Mouse (Mus musculus) R1 (cell line): ENCODE measurements around the gene Rabgap1.
A peak's percentile ranks its signal among the peaks of the same experiment; 100 is the strongest.
"Not testable (repeated sequence)": the region's sequence is repeated elsewhere in the genome, so short reads cannot be mapped to it uniquely, and the experiment has no call there.

ENCODE experiments used
- DNase-seq: peaks from one replicate; pipeline ENCODE4 v3.0.0-alpha.2; 2018; ENCODE audit warnings: low read depth, low spot score

The Rabgap1 gene

DNA sequence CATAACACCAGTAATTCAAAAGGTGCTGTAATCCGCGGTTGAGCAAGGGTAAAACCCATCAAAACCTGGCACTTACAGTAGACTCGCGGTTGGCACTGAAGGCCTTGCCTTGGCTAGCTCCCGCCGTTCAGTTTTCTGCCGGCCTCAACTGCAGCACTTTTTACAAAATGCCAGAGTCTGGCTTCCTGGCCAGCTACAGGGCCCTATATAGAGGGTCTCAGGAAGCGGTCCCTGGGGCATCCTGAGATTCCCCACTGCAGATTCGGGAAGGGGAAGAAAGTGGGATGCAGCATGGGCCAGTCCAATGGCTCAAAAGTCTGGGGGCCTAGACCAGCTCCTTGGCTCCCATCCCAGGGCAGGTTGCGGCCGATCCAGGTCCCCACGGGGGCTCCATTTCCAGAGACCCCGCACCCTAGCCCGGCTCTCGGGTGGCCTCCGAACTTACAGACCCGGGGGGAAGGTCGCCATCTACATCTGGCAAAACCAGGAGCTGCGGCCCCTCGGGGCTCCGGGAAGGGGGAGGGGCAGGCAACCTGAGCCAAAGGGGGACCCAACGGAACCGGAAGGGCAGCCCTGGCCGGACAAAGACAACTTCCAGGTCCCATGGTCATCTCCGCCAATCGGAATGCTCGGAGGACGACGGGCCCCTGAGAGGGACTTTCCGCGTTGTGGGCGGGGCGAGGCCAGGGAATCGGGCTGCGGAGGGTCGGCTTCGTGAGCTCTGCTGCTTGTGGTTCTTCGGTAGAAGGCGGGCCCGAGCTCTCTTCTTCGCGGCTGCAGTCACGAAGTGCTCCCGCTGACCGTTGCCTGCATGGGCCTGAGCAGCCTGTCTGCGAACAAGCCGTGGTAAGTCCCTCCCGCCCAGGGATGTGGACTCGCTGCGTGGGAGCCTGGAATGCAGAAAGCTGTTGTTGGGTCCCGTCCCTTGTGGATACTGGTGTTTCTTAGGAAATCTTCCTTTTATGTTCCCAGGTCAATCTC is at the start of gene Rabgap1, which contains the start of the genes Zbtb26 and Zbtb6:
Rabgap1 (plus strand) TSS at position 669 of the 981 bp plus-strand sequence.
Zbtb26 (minus strand) TSS at position 525 of the 981 bp plus-strand sequence.
Zbtb6 (minus strand) TSS at position 561 of the 981 bp plus-strand sequence.
- peak; percentile 98 for DNase-seq

DNA sequence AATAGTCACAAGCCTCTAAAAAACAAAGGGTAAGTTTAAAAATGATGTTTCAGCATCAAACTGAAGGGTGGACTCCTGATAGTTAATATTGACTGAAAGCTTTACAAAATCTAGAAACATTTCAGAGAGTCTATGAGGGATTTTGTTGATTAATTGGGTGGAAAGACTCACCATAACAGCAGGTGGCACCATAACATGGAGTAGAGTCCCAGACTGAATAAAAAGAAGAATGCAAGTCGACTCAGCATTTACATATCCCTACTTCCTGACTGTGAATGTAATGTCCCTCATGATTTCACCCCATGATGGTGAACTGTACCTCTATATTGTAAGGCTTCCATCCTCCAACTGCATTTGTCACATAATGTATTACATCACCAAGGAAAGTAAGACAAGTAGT is 47.5 kb upstream of the Rabgap1 start:
- no peak for DNase-seq

DNA sequence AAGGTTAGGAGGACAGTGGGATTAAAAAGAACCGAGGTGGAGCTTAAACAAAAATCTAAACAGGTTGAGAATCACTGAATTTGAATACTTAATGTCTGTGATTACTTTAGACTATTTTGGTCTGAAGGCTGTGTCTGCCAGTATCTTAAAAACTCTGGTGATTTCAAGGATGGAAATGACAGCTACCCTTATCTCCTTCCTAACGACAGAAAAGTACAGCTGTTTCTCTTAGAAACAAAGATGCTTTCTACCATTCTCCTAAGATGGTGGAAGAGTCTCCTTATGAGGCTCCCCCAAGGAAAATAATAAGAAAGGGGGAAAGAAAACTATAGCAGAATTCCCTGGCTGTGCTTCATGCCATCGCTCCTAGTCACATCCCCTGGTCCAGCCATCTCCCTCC is 21.2 kb upstream of the Rabgap1 start:
- no peak for DNase-seq

DNA sequence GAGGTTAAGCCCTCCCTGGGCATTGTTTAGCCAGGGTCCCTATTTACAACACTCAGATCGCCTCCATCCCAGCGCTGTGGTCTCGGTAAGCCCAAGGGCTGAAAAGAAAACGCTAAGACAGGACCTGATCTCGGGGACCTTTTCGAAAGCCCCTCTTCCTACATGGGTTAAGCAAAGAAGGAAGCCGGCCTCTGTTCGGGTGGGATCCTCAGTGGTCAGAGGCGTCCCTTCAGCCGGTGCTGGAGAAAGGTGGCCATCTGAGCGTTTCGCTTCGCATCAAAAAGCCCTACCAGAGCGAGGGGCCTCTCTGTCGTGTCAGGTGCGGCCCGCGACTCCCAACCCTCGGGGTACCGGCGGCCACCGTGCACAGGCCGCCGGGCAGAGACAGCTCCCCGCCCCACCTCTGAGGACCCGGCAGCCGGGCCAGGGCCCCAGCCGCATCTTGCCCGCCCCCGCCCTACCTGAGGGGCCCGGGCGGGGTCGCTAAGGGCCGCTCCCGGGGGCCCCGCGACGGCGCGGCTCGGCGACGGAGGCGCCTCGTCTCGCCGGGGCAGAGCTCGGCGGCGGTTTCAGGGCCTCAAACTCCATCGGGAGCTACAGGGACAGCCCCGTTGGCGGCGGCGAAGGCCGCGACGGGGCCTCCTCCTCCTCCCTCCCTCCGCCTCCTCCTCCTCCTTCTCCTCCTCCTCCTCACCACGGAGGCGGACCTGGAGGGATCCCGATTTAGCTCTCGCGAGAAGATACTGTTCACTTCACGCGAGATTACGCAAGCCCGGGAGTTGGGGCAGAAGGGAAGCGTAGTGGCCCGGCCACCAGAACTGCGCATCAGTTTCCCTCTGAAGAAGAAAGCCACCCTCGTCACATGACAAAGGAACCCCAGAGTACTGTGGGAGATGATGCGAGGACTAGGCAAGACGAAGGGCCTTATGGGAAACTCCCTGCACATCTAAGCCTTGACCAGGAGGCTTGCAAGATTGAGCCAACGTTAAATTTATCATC is 20.5 kb upstream of the Rabgap1 start, which contains the start of gene Rc3h2:
Rc3h2 (minus strand) TSS at position 598 of the 999 bp plus-strand sequence.
- peak; percentile 99 for DNase-seq

GRCm38 (mm10) chr2:37423671-37424070 is 19.4 kb upstream of the Rabgap1 start:
- DNase-seq, result no peak

GRCm38 (mm10) chr2:37430593-37431464 is 12.2 kb upstream of the Rabgap1 start:
- peak; percentile 94 for DNase-seq

- DNase-seq, result peak; percentile 41
These were observed 11.5 kb upstream of the Rabgap1 start for GRCm38 (mm10) chr2:37431609-37432008.

DNA sequence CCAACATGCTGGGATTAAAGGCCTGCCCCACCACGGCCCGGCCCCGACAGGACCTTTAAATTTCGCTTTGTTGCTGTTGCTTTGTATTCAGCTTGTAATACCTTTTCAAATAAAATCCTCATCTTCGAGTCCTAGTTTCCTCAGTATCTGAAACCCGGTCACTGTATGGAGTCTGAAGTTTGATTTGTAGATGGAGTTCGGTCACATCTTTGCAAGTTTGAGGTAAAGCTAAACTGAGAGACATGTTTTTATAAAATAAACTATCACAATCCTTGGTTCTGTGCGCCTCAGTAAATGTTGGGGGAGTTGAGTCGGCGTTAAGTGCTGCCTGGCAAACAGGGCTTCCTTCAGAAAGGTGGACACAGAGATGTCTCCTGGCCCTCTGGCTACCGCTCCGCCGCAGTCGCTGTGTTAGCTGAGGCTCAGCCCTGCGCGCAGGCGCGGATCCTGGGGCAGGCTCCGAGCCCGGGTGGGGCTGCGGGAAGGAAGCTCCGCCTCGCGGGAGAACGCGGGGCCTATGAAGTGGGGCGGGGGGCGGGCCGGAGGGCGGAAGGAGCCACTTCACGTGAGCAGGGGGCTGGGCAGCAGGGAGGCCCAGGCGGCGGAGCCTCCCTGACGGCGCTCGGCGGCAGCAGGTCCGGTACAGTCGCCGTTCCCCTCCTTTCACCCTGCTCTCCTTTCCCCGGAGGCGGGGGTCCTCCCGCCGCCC is 8.7 kb downstream of the Rabgap1 start:
- DNase-seq, result peak; percentile 94

DNA sequence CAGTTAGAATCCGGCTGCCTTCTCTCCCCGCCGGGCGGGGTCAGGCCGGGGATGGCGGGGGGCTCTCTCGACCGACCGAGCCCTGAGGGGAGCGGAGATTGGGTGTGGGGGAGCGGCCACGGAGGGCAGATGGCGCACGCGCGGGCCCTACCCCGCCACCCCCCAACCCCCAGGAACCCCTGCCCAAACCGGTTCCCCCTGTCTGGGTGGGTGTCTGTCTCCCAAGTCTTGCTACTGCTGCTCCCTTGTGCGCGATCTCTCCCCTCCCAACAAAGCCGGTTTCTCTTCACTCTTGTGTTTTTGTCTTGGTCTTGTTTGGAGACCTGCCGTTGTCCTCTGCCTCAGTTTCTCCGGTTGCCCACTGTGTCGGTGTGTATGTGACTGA is 9.3 kb downstream of the Rabgap1 start:
- DNase-seq, result peak; percentile 86

DNA sequence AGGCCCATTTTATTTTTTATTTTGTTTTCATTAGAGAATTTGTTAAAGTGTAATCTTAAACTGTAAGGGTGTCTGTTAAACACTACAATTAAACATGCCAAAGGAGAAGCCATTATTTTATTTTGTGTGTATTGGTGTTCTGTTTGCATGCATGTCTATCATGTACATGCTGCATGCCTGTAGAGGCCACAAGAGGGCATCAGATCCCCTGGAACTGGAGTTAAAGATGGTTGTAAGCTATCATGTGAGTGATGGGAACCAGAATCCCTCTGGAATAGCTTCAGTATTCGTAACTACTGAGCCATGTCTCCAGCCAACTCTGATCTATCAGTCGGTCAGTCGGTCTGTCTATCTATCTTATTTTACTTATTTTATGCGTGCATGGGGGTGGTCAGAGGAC is 17.6 kb downstream of the Rabgap1 start:
- peak; percentile 62 for DNase-seq

GRCm38 (mm10) chr2:37466266-37466665 is 23.2 kb downstream of the Rabgap1 start:
- DNase-seq, result no peak

DNA sequence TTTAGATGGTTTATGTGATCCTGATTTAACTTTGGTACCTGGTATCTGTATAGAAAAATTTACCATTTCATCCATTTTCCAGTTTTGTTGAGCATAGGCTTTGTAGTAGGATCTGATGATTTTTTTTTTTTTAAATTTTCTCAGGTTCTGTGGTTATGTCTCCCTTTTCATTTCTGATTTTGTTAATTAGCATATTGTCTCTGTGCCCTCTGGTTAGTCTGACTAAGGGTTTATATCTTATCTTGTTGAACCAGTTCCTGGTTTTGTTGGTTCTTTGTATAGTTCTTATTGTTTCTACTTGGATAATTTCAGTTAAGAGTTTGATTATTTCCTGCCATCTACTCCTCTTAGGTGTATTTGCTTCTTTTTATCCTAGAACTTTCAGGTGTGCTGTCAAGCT is 36.5 kb downstream of the Rabgap1 start:
- no peak for DNase-seq

- DNase-seq, result no peak
These were observed 37.0 kb downstream of the Rabgap1 start for GRCm38 (mm10) chr2:37480039-37480438.

GRCm38 (mm10) chr2:37484165-37484564 is 41.1 kb downstream of the Rabgap1 start:
- DNase-seq, result no peak

GRCm38 (mm10) chr2:37485370-37485769 is 42.3 kb downstream of the Rabgap1 start:
- peak; percentile 34 for DNase-seq

DNA sequence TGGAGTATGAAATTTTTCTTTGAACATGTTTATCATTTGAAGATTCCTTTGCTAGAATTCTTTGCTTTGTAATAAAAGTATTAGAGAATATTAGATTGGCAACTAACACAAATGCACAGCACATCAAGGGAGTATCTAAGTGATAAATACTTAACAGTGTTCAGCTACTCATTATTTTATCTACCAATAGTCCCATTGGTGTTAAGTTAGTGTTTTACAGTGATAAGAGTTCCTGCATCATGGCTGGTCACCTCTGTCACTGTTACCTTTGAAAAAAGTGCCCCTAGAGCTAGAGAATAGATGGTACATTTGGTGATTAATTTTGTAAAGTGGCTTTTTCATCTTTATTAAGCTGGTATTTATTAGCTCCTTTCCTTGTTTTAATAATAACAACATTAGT is 43.3 kb downstream of the Rabgap1 start:
- DNase-seq, result no peak

DNA sequence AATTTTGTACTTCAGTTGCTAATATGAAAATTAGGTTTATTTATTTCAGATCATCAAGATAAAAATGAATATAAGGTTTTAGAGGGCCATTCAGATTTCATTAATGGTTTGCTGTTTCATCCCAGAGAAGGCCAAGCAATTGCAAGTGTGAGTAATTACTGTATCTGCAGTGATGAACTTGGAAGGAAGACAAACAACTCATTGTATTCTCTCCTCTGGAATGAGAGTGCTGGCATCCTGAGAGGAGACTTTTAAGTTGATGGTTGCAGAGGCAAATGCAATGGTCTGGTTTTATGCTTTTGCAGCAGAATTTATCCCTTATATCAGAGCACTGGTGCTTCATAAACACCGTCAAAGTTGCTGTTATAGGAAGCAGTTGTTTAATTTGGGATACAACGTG is 45.9 kb downstream of the Rabgap1 start:
- no peak for DNase-seq

DNA sequence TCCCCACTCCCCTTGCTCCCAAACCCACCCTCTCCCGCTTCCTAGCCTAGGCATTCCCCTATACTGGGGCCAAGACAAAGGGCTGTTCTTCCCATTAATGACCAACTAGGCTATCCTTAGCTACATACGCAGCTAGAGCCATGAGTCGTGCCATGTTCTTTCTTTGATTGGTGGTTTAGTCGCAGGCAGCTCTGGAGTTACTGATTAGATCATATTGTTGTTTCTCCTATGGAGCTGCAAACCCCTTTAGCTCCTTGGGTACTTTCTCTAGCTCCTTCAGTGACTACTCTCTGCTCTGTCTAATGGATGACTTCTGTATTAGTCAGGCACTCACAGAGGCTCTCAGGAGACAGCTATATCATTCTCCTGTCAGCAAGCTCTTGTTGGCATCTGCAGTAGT is 54.2 kb downstream of the Rabgap1 start:
- no peak for DNase-seq

GRCm38 (mm10) chr2:37505856-37506255 is 62.8 kb downstream of the Rabgap1 start:
- not testable (repeated sequence) for DNase-seq
